Mouse (Mus musculus): ENCODE data around the gene Snx21.

Gene Snx21

DNA sequence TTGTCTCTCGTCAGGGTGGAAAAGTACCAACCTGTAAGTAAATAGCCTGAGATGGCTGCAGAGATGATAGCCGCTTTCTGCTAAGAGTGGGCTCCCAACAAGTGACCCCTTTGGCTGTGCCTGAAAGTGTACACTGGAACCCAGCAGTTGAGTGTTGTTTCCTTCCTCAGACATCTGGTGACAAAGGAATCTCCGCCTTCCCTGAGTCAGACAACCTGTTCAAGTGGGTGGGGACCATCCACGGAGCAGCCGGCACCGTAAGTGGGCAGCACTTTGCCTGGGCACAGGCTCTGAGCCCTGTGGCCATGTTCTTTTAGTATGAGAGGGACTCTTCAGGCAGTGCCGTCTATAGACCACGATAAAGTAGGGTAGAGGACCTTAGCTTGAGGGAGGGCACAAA, 14.5 kb upstream of the Snx21 start:
- DNase-seq: no peak

- DNase-seq: no peak
These were observed 12.2 kb upstream of the Snx21 start for GRCm38 (mm10) chr2:164773229-164773988.

DNA sequence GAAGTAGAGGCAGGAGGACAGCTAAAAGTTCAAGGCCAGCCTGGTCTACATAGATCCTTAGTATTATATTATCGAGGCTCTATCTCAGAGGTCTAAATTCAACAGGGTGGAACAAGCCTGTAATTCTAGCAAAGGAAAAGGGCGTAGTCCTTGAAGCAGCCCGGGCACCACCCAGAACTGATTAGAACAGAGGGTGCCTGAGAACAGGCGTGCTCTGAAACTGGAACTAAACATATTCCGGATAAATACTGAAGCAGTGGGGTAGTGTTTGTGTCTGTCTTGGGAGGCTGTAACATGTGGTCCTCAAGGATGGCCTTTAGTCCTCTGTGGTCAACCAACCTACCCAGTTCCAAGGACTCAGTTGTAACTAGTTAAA, 11.6 kb upstream of the Snx21 start:
- no peak for DNase-seq

GRCm38 (mm10) chr2:164776130-164776529, 9.5 kb upstream of the Snx21 start:
- no peak for DNase-seq

- DNase-seq: no peak
These were observed 8.8 kb upstream of the Snx21 start for GRCm38 (mm10) chr2:164776801-164777200.

DNA sequence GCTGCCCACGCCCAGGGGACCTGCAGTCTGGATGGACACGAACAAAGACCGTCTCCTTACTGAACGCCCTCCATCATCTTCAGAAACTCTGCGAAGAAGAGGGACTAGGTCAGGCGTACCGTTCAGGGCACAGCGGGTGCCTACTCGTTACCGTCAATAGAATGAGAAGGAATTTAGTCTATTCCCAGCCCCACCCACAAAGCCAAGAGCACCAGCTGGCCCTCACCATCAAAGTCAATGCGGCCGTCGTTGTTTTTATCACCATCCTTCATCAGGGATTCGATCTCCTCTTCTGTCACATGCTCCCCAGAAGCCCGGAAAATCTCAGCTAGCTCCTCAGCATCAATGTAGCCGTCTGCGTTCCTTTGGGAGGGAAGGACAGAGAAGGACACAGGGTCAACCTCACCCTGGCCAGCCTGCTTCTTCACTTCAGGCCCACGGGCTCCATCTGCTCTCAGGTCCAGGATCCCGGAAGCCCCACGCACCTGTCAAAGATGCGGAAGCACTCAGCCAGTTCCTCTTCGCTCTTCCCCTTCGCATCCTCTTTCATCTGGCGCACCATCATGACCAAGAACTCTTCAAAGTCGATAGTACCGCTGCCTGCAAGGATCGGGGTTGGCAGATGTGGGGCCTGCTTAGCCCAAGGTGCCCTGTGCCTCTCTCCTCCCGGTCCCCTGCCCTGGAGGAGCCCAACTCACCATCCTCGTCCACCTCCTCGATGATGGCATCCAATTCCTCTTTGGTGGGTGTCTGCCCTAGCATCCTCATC, 8.2 kb upstream of the Snx21 start:
- DNase-seq: no peak

DNA sequence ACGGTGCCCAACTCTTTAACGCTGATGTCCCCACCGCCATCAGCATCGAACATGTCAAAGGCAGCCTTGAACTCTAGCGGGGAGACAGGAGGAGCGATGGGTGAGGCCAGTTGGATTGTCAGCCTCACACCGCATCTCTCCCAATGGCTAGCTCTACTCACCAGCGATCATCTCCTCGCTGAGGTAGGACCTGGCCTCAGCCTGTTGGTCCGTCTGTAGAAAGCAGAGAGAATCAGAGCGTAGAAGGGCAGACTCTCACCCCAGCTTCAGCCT, 7.7 kb upstream of the Snx21 start:
- DNase-seq: no peak

- DNase-seq: no peak
These were observed 6.8 kb upstream of the Snx21 start for GRCm38 (mm10) chr2:164778809-164779208.

- DNase-seq: no peak
These were observed 6.0 kb upstream of the Snx21 start, which contains the start of gene Tnnc2 for GRCm38 (mm10) chr2:164779481-164780086. Gene Tnnc2 (minus strand): TSS chr2:164779967.

DNA sequence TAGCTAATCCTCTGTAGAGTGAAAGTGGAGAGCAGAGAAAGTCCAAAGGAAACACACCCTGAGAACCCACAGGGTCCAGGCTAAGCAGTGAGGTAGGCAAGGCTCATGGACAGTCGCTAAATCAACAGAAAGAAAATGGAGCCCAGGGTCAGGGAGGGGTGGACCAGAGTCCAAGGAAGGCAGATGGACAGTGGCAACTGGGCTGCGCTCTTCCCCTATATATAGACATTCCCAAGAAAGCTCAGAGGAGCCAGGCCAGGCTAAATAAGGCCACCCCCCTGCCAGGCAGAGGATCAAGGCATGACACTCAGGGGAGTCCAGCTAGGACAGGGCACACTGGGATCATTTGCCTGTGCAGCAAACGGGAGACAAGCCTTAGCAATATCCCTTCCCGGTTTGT, 3.7 kb upstream of the Snx21 start:
- DNase-seq: no peak

GRCm38 (mm10) chr2:164783926-164784581, 1.6 kb upstream of the Snx21 start:
- no peak for DNase-seq

- no peak for DNase-seq
These were observed 678 bp upstream of the Snx21 start for GRCm38 (mm10) chr2:164784869-164785420.

DNA sequence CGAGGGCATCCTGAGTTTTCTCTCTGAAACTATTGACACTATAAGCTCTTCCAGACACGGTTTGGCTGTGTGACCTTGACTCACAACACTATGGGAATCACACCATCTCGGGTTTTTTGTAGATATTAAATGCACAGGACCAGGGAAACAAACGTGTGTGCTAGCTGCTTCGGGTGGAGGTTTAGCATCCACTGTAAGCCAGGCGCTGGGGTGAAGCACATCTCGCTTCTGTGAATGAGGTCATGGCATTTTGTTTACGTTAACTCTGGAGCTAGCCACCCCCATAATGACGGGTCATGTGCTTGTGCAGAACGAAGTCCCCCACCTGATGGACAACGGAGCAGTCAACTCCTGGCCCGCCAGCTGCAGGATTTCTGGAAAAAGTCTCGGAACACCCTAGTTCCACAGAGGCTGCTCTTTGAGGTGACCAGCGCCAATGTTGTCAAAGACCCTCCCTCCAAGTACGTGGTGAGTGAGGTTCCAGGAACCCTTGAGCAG, 814 bp downstream of the Snx21 start:
- DNase-seq: no peak

DNA sequence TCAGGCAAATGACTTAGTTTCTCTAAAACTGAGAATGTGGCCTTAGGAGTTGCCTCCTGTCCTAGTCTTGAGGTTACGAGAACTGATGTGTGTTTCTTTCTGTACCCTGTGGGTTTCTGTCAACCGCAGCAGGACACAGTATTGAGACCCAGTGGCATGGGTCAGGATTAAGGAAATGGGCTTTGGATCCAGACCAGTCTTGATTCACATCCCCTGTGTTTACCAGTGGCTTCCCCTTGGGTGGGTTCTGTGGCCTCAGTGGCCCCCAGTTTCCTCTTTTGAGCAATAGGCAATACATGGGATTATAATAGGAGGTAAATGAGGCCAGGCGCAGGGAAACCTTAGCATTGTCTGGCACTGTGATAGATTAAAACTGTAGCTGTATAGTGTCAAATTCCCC, 1.4 kb downstream of the Snx21 start:
- no peak for DNase-seq

- no peak for DNase-seq
These were observed 2.2 kb downstream of the Snx21 start for GRCm38 (mm10) chr2:164787779-164788178.

DNA sequence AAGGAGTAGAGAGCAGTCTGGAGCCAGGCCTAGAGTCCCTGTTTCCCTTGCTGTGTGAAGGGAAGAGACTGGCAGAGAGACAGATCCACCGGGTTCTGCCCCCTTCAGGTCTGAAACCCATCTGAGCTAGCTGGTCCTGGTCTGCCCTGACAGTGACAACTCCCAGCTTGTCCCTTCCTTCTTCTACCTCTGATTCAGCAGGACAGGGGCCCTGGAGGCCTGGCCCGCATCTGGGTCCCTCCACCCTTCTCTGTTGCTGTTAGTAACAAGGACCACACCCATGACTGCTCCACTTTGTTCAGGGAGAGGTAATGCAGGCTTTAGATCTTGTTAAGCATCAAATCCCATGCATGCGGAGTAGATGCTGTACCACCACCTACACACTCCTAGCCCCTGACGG, 2.8 kb downstream of the Snx21 start:
- no peak for DNase-seq

DNA sequence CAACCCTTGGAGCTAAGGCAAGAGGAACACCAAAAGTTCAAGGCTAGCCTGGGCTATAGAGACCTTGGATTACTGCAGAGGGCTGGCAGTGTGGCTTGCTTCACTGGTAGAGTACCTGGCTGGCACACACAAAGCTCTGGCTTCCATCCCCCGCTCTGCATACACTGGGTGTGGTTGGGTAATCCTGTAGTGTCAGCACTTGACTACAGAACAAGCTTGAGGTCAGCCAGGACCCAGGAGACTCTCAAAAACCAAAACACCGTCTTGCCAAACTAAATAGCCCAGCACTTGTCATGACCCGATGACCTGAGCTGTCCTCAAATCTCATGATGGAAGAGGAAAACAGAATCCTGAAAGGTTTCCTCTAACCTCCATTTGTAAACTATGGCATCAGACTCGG, 4.8 kb downstream of the Snx21 start:
- DNase-seq: no peak

- peak; percentile 34 for DNase-seq
These were observed 6.2 kb downstream of the Snx21 start for GRCm38 (mm10) chr2:164791841-164792261.

DNA sequence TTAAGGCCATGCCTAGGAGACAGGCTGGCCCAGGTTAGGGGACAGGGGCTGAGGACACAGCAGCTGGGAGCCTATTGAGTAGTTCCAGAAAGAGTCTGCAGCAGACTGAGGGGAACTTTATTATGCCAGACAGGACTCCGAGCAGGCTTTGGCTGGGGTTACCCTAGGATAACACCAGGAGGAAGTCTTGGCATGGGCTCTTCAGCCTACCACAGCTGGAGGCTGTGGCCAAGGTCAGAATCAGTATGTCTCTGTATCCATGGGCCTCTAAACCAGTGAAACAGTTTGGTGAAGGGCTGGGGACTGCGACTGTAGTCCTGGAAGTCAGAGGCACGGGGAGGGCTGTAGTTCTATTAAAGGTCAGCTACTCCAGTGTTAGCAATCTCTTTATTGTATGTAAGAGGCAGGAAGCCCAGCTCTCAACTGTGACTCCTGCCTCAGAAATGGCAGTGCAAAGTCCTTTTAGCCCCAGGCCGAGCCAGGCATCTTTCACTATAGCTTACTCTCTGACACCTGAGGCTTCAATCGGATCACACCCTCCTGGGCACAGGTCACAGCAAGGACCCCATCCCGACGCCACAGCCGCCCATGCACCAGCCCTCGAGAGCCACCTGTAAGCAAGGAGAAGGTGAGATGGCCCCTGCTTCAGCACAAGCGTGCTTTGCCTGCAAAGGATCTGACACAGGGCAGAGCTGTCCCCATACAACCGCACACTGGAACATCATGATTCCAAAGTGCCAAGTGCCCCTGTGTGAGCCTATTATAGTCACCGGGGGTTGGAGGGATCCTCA, 7.0 kb downstream of the Snx21 start:
- DNase-seq: no peak

DNA sequence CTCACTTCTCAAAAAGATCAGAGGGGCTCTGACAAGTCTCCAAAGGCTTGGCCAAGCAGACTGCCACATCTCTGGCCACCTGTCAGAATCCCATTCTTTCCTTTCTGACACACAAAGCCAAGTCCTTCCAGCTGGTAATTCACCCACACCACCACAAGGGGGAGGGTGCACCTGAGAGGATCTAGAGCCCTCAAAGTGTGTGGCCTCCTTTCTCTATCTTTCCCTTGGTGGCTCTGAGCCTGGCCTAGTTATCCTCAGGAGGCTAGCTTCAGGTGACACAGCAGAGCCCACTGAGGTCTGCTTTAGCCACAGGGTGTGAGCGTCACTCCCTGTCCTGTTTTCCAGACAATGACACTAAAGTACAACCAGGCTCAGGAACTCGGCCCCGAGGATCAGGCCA, 7.6 kb downstream of the Snx21 start:
- peak; percentile 51 for DNase-seq

- no peak for DNase-seq
These were observed 8.1 kb downstream of the Snx21 start for GRCm38 (mm10) chr2:164793772-164794171.

- peak; percentile 89 for DNase-seq
These were observed 8.7 kb downstream of the Snx21 start for GRCm38 (mm10) chr2:164794293-164794692.

Data from right cerebral cortex, postnatal 14 days (tissue).